Mouse (Mus musculus) small intestine, adult 2 months (tissue): ENCODE results near the gene Rpl31. TPM values are rescaled to one million over a fixed set of nuclear protein-coding genes. Genes with fewer than 3 reads are reported as not detected.

Source experiments
- H3K27ac ChIP-seq: fragments of 200-500 bp; 2 replicates; pipeline ENCODE4 v1.5.1; 2012; ENCODE audit warnings: low read depth, low read length, control low read depth, inconsistent platforms; ENCODE audit not compliant: insufficient read depth
- H3K27me3 ChIP-seq: fragments of 200-500 bp; 2 replicates; pipeline ENCODE4 v1.6.1; 2012; ENCODE audit warnings: mild to moderate bottlenecking, moderate library complexity, low read length, inconsistent platforms; ENCODE audit not compliant: control insufficient read depth, insufficient read depth
- H3K36me3 ChIP-seq: fragments of 200-500 bp; 2 replicates; pipeline ENCODE4 v1.6.1; 2012; ENCODE audit warnings: mild to moderate bottlenecking, low read length, control low read depth, inconsistent platforms; ENCODE audit not compliant: control insufficient read depth, insufficient read depth
- H3K4me1 ChIP-seq: fragments of 200-500 bp; 2 replicates; pipeline ENCODE4 v1.6.1; 2012; ENCODE audit warnings: low read length, inconsistent platforms, mixed read lengths; ENCODE audit not compliant: control insufficient read depth, insufficient read depth, insufficient read length
- H3K4me3 ChIP-seq: fragments of 200-500 bp; 2 replicates; pipeline ENCODE4 v1.5.1; 2012; ENCODE audit warnings: low read depth, mild to moderate bottlenecking, control low read depth, inconsistent platforms, low read length, moderate library complexity
- CTCF ChIP-seq: fragments of 200-500 bp; IDR thresholded peaks from 2 replicates; pipeline ENCODE4 v1.5.1; 2012; ENCODE audit warnings: low read depth, mild to moderate bottlenecking, control low read depth, inconsistent platforms, low read length, moderate library complexity, mixed read lengths; ENCODE audit not compliant: insufficient replicate concordance, insufficient read length; ENCODE audit errors: extremely low read depth
- POLR2A ChIP-seq: fragments of 200-500 bp; IDR thresholded peaks from 2 replicates; pipeline ENCODE4 v1.6.1; 2012; ENCODE audit warnings: low read depth, mild to moderate bottlenecking, control low read depth, inconsistent platforms, low read length, moderate library complexity
- WGBS: fragments of 180-500 bp; shearing (Covaris S2); methylation state at CpG from one replicate; pipeline ENCODE4 v1.1.7; 2018; 5-methylcytosine and 5-hydroxymethylcytosine counted together
- polyA plus RNA-seq: library from polyadenylated mRNA; depleted of rRNA; stranded (reverse); fragments of >200 nt; gene quantifications from 2 replicates; pipeline ENCODE4 v1.2.3, GENCODE M21; 2012; rRNA removed

Rpl31 gene
- 34.5 and 55.5 TPM in 2 replicates for polyA plus RNA-seq

DNA sequence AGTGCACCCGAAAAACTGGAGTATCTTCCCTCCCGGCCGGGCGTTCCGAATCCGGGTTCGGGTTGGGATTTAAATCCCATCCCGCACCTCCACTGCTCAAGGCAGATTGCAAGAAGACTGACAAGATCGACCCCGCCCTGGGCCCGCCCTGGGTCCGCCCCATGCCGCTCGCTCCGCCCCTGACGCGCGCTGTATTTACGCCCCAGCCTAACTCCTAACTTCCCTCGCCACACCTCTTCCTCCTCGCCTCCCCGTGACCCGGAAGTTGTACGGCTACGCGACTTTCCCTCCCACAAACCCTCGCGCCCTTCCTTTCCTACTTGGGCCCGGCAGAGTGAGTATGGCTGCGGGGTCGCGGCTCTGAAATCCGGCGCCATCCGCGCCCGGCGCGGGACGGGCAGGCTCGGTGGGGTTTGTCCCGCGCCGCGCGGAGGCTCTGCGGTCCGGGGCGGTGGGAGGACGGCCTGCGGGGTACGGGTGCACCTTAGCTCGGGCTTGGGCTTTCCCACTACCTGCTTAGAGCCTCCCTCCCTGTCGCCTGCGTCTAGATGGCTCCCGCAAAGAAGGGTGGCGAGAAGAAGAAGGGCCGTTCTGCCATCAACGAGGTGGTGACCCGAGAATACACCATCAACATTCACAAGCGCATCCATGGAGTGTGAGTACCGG, at the start of gene Rpl31:
Rpl31 (plus strand) TSS at position 242 of the 666 bp plus-strand sequence.
- Histone ChIP-seq H3K27ac (peak within 1 kb of the TSS; percentile 64), H3K4me3 (peak within 1 kb of the TSS; percentile 84), H3K36me3 (peaks cover 30% of the 10 kb centered on the region), H3K27me3 (no peaks in the 10 kb centered on the region), H3K4me1 (peaks cover 4% of the 10 kb centered on the region; the same call in 1 of the 2 replicates)
- no peak for TF ChIP-seq CTCF
- peak; percentile 51 for TF ChIP-seq POLR2A
- WGBS = under 1% methylated on average over 62 of the region's 62 CpGs

DNA sequence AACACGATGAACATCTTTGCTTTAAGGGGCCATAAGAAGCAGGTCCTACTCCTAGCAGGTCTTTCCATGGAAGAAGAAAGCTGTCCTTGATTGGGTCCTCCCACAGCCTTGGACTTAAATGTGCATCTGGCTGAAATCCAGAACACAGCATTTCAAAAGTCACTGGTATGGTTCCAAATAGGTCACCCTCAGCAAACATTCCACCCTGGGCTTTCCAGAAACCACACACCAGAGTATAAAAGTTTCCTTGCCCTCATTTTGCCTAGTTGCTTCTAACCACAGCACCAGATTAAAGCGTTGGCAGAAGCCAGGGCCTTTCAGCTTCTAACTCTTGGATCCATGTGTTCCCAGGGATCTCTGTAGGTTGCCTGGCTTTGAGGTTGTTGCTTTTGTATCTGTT, 49.7 kb upstream of the Rpl31 start:
- Histone ChIP-seq H3K27ac (no peak overlapping the region), H3K36me3 (peaks cover 4% of the 10 kb centered on the region), H3K27me3 (no peaks in the 10 kb centered on the region), H3K4me1 (no peaks in the 10 kb centered on the region), H3K4me3 (no peak overlapping the region)
- WGBS = 36% methylated on average over 2 of the region's 2 CpGs
- no peak for TF ChIP-seq CTCF
- TF ChIP-seq POLR2A = no peak

DNA sequence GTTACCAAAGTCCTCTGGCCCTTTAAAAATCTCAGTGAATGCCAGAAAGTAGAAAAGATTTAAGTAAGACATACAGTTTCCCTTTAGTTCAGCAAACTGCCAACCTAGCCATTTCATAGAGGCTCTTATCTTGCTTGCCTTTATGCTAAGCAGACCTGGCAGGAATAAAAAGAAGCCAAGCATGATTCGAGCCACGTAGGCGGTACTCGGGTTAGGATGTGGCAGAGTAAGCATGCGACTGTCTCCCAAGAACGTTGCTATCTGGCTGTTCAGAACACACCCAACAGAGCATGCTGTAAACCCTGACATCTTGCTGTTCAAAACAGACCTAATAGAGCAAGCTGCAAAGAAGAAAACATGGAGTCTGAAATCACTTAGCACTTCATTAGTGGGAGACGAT, 48.8 kb upstream of the Rpl31 start:
- 55% methylated on average over 7 of the region's 7 CpGs for WGBS
- Histone ChIP-seq H3K27me3 (no peaks in the 10 kb centered on the region), H3K4me1 (no peaks in the 10 kb centered on the region), H3K4me3 (no peak overlapping the region), H3K36me3 (peaks cover 5% of the 10 kb centered on the region), H3K27ac (no peak overlapping the region)
- no peak for TF ChIP-seq CTCF
- no peak for TF ChIP-seq POLR2A

GRCm38 (mm10) chr1:39321954-39322353, 45.7 kb upstream of the Rpl31 start:
- Histone ChIP-seq H3K27ac (no peak overlapping the region), H3K36me3 (peaks cover 11% of the 10 kb centered on the region), H3K4me1 (no peaks in the 10 kb centered on the region), H3K27me3 (no peaks in the 10 kb centered on the region), H3K4me3 (no peak overlapping the region)
- 73% methylated on average over 6 of the region's 6 CpGs for WGBS
- TF ChIP-seq CTCF (no peak), POLR2A (no peak)

- H3K27ac ChIP-seq = no peak overlapping the region
- no peaks in the 10 kb centered on the region for H3K27me3 ChIP-seq
- peaks cover 9% of the 10 kb centered on the region; the same call in 1 of the 2 replicates for H3K36me3 ChIP-seq
- TF ChIP-seq POLR2A (no peak), CTCF (no peak)
- no peak overlapping the region for H3K4me3 ChIP-seq
- WGBS = 90% methylated on average over 6 of the region's 6 CpGs
- H3K4me1 ChIP-seq = no peaks in the 10 kb centered on the region
Observed at GRCm38 (mm10) chr1:39325228-39325627, 42.4 kb upstream of the Rpl31 start.

DNA sequence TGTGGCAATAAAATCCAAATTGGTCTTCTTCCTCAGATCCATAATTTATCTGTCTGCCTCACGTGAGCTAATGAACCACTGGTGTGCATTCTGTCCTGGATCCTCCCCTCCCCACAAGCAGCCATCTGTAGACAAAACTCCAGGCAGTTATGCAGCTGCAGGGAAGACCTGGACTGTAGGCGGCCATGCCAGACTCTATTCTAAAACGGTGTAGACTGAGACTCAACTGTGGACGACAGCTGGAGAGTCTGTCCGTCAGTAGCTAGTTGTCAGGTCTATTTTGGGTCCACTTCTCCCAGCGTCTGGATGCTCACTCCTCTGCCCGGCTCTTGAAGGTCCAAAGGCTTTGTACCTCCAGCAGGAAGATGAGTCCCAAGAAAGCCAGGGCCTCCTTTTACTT, 40.1 kb upstream of the Rpl31 start:
- H3K27ac ChIP-seq = no peak overlapping the region
- H3K4me3 ChIP-seq = no peak overlapping the region
- TF ChIP-seq POLR2A = no peak
- no peak for TF ChIP-seq CTCF
- H3K36me3 ChIP-seq = peaks cover 9% of the 10 kb centered on the region; the same call in 1 of the 2 replicates
- 92% methylated on average over 7 of the region's 7 CpGs for WGBS
- H3K27me3 ChIP-seq = no peaks in the 10 kb centered on the region
- peaks cover 14% of the 10 kb centered on the region; the same call in 1 of the 2 replicates for H3K4me1 ChIP-seq

GRCm38 (mm10) chr1:39330857-39331594, 36.6 kb upstream of the Rpl31 start:
- H3K27me3 ChIP-seq = no peaks in the 10 kb centered on the region
- H3K36me3 ChIP-seq = peaks cover 14% of the 10 kb centered on the region
- WGBS = 38% methylated on average over 7 of the region's 7 CpGs
- peaks cover 18% of the 10 kb centered on the region; the same call in 1 of the 2 replicates for H3K4me1 ChIP-seq
- no peak overlapping the region for H3K4me3 ChIP-seq
- no peak for TF ChIP-seq CTCF
- no peak for TF ChIP-seq POLR2A
- peak overlapping the region; percentile 37; the same call in 1 of the 2 replicates for H3K27ac ChIP-seq
